8 mouse cellular contexts compared by ENCODE assay signal in genomic region chr3:135422232-135422855, GRCm38 (mm10). TPM values are rescaled to one million over a fixed set of nuclear protein-coding genes. Genes with fewer than 3 reads are reported as not detected.
DNase-seq lines count a peak whose midpoint lies in the region; ATAC-seq lines count a peak whose summit lies in the region.

No protein-coding gene starts in this region.

- peak overlapping the region; percentile 98 for H3K27ac ChIP-seq in kidney, embryonic 15.5 days
- peak overlapping the region; percentile 90 for H3K27ac ChIP-seq in brown adipose tissue, adult 24 weeks (replicated peaks; ENCODE audit: low read depth, low read length)
- H3K27ac ChIP-seq in hindbrain, embryonic 14.5 days: peak overlapping the region; percentile 99
- peak overlapping the region; percentile 99 for H3K27ac ChIP-seq in midbrain, embryonic 15.5 days

- no peaks in the 10 kb centered on the region for H3K9me3 ChIP-seq in kidney, embryonic 15.5 days (replicated peaks)
- H3K9me3 ChIP-seq in hindbrain, embryonic 14.5 days (ENCODE audit: control insufficient read depth, low read length): no peaks in the 10 kb centered on the region
- no peaks in the 10 kb centered on the region for H3K9me3 ChIP-seq in midbrain, embryonic 15.5 days

- H3K4me2 ChIP-seq in kidney, embryonic 15.5 days: peak overlapping the region; percentile 75
- H3K4me2 ChIP-seq in hindbrain, embryonic 14.5 days (replicated peaks): peak overlapping the region; percentile 82
- H3K4me2 ChIP-seq in midbrain, embryonic 15.5 days: peak overlapping the region; percentile 77

- H3K4me3 ChIP-seq in kidney, embryonic 15.5 days (replicated peaks): peak overlapping the region; percentile 83
- peak overlapping the region; percentile 87 for H3K4me3 ChIP-seq in brown adipose tissue, adult 24 weeks (ENCODE audit: insufficient read depth, low read depth, low read length)
- H3K4me3 ChIP-seq in hindbrain, embryonic 14.5 days (replicated peaks; ENCODE audit: low read length): peak overlapping the region; percentile 76
- H3K4me3 ChIP-seq in midbrain, embryonic 15.5 days: peak overlapping the region; percentile 73

- no peak for DNase-seq in kidney, postnatal 36 days
- DNase-seq in hindbrain, embryonic 14.5 days (ENCODE audit: low spot score): no peak
- no peak for DNase-seq in ovary, postnatal 14 days (ENCODE audit: low spot score)
- DNase-seq in thymus, postnatal 36 days: no peak
- no peak for DNase-seq in left cerebral cortex, adult 18-20 months (ENCODE audit: low spot score in 2 of 2)

- H3K27me3 ChIP-seq in kidney, embryonic 15.5 days: no peaks in the 10 kb centered on the region
- no peaks in the 10 kb centered on the region for H3K27me3 ChIP-seq in hindbrain, embryonic 14.5 days (ENCODE audit: control insufficient read depth, insufficient read depth, low read length)
- H3K27me3 ChIP-seq in midbrain, embryonic 15.5 days (replicated peaks): no peaks in the 10 kb centered on the region

- 28% methylated on average over 8 of the region's 8 CpGs for WGBS in kidney, embryonic 15.5 days
- WGBS in hindbrain, embryonic 14.5 days: 30% methylated on average over 8 of the region's 8 CpGs
- 30% methylated on average over 8 of the region's 8 CpGs for WGBS in midbrain, embryonic 15.5 days

- no peaks in the 10 kb centered on the region for H3K36me3 ChIP-seq in kidney, embryonic 15.5 days
- no peaks in the 10 kb centered on the region for H3K36me3 ChIP-seq in hindbrain, embryonic 14.5 days (replicated peaks; ENCODE audit: control insufficient read depth, insufficient read depth)
- no peaks in the 10 kb centered on the region for H3K36me3 ChIP-seq in midbrain, embryonic 15.5 days (replicated peaks)

- H3K4me1 ChIP-seq in kidney, embryonic 15.5 days: peaks cover 20% of the 10 kb centered on the region
- no peaks in the 10 kb centered on the region; the same call in 1 of the 2 replicates for H3K4me1 ChIP-seq in brown adipose tissue, adult 24 weeks (ENCODE audit: control insufficient read depth, insufficient read depth, insufficient read length, low read length)
- H3K4me1 ChIP-seq in hindbrain, embryonic 14.5 days (replicated peaks; ENCODE audit: control insufficient read depth, insufficient read depth, low read length): peaks cover 20% of the 10 kb centered on the region; the same call in 1 of the 2 replicates
- H3K4me1 ChIP-seq in midbrain, embryonic 15.5 days: peaks cover 26% of the 10 kb centered on the region

- no peak for ATAC-seq in kidney, embryonic 15.5 days (replicated peaks; ENCODE audit: low FRiP score)
- no peak for ATAC-seq in hindbrain, embryonic 14.5 days (ENCODE audit: low FRiP score)
- peak; percentile 4; the same call in 1 of the 2 replicates for ATAC-seq in midbrain, embryonic 15.5 days (replicated peaks)

- peak overlapping the region; percentile 83 for H3K9ac ChIP-seq in kidney, embryonic 15.5 days
- peak overlapping the region; percentile 86 for H3K9ac ChIP-seq in hindbrain, embryonic 14.5 days
- peak overlapping the region; percentile 78 for H3K9ac ChIP-seq in midbrain, embryonic 15.5 days

RNA-seq across cellular contexts. Expression of gene Cisd2, which starts 1.4 kb away (rescaled TPM):
- polyA plus RNA-seq in kidney, embryonic 15.5 days (2015; fragmentation: Nextera tagmentation; extraction: Ambion mirVana): 68.8 and 77.6 TPM in 2 replicates
- polyA plus RNA-seq in brown adipose tissue, adult 24 weeks (2012; ENCODE audit: insufficient read depth, insufficient read length, missing spikeins): 23.7 and 29.7 TPM in 2 replicates
- polyA plus RNA-seq in hindbrain, embryonic 14.5 days (2014; fragmentation: Nextera tagmentation; extraction: Ambion mirVana): 57.6 and 60.7 TPM in 2 replicates
- 67.2 and 72.0 TPM in 2 replicates for polyA plus RNA-seq in midbrain, embryonic 15.5 days (2015; fragmentation: Nextera tagmentation; extraction: Ambion mirVana)
- 10 to 100 TPM; 34.6 to 36.0 TPM for total RNA-seq in left cerebral cortex, adult 18-20 months (2021)

RNA-seq across cellular contexts. Expression of gene Ube2d3, which starts 15.6 kb away (rescaled TPM):
- polyA plus RNA-seq in kidney, embryonic 15.5 days (2015; fragmentation: Nextera tagmentation; extraction: Ambion mirVana): 512 and 532 TPM in 2 replicates
- polyA plus RNA-seq in brown adipose tissue, adult 24 weeks (2012; ENCODE audit: insufficient read depth, insufficient read length, missing spikeins): 370 and 426 TPM in 2 replicates
- polyA plus RNA-seq in hindbrain, embryonic 14.5 days (2014; fragmentation: Nextera tagmentation; extraction: Ambion mirVana): 403 and 439 TPM in 2 replicates
- 329 and 339 TPM in 2 replicates for polyA plus RNA-seq in midbrain, embryonic 15.5 days (2015; fragmentation: Nextera tagmentation; extraction: Ambion mirVana)
- total RNA-seq in left cerebral cortex, adult 18-20 months (2021): 100 to 1,000 TPM; 238 to 245 TPM
